Mouse (Mus musculus): ENCODE data around the gene March4.

The March4 gene

DNA sequence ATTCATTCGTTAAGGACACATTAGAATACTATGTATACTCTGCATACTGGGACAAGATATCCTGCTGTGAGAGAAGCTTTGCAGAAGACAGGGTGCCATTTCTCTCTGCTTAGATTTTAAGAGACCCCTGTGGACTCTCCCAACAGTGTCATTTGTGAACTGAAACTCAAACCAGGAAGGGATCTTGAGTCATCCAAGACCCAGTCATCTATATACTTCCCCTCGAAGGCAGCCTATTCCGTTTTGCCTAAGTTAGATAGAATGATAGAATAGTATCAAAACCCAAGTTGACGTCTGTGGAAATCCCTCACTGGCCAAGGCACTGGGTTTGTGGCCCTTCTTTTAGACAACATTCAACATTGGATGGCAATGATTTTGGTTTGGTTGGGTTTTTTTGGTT lies 7.5 kb downstream of the March4 start:
- DNase-seq, result no peak

DNA sequence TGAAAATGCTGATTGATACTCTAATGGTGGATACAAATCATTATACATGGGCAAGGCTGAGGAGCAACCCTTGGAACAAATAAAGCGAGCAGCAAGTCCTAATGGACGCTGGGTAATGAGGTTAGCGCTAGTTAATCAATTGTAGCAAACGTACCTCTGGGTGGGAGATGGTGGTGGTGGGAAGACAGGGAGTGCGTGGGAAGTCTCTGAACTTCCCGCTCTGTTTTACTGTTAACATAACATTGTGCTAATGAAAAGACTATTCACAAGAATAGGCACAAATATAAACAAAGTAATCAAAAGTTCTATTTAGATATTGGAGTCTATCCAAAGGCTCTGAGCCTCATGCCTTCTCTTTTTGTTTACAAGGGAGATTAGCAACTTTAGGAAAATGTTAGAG lies 13.1 kb downstream of the March4 start:
- no peak for DNase-seq

DNA sequence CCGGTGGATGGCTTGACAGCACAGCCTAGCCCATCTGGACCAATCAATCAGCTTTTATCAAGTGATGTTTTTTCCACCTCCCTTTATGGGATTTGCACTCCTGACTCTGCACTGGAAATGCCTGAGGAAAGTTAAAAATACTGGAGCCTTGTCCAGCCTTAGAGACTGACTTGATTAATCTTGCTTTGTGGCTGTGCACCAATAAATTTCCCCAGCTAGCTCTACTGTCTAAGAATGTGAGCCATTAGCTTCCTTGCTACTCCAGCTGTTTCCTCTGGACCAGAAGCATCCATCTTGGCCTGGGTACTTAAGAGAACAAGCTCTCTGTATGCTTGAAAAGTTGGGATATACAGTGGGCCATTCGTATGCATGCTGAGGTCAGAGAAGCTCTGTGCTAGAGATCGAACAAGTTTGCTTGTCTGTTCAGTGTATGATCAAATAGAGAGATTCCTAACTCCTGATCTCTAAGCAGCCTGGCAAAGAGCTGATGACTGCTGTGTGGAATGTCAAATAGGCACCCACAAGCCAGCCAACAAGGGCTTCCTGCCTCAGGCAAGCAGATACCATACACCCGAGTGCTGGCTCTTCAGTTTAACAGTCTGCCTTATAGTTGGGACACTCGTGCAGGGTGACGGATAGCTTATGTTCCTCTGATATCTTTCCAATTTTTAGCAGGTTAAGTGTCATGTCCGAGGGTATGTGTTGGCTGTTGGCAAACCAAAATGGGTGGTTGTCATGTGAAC lies 25.8 kb downstream of the March4 start:
- DNase-seq, result no peak

DNA sequence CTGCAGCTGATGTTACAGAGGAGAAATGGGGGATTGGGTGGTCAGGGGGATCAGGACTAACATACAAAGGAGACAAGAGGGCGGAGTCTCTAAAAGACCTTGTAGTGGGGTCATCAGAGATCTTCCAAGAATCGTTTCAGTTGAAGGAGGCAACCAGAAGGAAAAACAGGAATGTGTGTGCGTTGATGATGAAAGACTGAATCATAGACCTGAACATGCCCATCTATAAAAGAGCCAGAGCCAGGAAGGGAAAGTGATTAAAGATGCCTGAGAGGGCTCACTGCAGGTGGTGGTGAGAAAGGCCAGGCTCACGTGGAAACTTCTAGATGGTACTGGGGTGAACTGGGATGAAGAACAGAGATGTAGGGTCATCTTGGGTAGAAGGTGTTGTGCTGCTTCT lies 27.2 kb downstream of the March4 start:
- no peak for DNase-seq

DNA sequence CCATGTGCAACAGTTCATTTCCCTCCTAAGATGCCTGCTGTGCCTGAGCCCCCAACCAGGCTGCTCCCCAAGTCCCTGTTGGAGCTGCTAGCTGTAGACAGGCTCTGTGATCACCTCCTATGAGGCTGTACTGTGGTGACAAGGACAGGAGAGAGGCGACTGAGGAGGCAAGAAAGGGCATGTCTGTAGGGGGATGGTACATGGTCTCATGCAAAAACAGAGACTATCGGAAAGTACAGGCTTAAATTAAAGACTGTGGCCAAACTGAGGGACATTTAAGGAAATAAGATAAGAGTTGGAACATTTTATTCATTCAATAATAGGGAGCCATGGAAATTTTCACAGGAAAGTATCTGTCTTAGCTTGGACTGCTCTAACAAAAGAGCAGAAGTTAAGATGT lies 29.1 kb downstream of the March4 start:
- DNase-seq, result no peak

DNA sequence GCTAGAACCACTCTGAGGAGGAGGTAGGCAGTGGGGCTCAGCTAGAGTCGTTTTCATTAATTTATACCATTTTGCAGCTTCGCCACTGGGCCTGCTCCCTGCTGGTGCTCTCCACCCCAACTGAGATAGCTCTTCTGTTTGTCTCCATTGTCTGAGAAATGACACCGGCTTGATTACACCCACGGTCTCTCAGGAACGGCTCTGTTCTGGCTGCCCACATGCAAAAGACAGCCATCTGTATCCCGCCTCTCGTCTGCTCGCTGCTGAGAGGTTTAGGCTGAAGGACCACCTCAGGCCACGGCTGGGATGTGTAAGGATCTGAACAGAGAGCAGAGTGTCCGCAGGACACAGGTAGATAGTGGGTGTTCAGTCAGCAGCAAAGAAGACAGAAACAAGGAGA lies 30.5 kb downstream of the March4 start:
- DNase-seq, result no peak

DNA sequence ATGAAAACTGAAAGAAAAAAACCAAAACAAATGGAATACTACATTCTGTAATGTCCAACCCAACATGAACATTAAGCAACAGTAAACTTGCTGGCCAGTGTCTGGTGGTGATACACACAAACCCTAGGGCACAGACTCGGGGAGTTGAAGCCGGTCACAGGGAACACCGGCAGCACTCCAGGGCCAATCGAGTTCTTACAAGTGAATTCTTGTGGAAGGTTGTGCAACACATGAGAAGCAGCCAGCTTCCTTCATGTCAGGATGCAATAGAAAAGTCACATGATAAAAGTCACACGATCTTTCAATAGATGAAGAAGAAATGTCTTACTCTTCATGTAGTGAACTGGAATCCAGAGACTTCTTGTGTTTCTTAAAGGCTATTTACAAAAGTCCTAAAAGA lies 39.1 kb downstream of the March4 start:
- DNase-seq, result no peak

DNA sequence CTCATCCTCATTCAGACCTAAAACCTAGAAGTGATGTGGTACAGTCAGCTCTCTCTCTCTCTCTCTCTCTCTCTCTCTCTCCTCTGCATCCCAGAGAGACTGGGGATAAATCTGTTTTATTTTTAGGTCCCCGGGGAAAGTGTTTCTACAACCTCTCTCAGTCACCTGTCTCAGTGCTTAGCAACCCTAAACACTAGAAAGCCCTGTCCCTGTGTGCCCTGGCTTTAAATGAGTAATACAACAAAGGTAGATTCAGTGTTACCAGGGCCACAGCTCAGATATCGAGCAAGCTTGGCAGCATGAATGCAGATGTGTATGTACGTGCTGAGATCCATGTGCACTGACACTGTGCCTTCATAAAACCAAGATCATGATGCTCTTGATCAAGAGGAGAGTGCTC lies 43.3 kb downstream of the March4 start:
- no peak for DNase-seq

DNA sequence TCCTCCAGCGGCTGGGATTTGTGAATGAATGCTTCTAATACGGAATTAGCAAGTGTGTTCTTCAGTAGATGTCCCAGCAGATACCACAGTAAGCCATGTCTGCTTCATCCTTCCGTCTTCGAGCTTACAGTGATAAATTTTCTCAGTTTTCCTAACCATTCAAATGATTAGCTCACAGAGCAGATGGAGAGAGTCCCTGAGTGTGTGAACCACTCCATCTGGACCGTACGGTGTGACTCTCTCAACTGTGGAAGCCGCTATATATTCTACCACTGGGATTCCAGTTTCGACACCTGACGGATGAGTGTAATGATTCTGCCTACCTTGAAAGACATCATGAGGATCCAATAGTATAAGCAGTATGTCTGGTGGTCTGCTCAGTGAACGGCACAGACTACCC lies 44.1 kb downstream of the March4 start:
- DNase-seq, result no peak

DNA sequence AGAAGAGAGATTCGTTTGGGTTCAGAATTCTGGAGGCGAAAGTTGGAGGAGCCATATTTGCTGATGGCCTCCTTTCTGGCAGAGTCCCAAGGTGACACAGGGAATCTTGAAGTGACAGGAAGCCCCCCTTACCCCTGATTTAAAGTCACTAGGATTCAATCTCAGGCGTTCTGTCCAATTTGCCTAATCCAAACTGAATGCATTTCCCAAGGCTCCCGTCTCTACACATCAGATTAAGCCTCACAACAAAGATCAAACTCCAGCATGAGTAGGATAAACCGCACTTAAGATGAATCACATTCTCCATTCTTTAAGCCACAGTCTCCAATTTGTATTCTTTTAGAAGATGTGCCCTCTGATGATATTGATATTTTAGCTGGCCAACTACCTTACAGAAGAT lies 45.4 kb downstream of the March4 start:
- DNase-seq, result no peak

DNA sequence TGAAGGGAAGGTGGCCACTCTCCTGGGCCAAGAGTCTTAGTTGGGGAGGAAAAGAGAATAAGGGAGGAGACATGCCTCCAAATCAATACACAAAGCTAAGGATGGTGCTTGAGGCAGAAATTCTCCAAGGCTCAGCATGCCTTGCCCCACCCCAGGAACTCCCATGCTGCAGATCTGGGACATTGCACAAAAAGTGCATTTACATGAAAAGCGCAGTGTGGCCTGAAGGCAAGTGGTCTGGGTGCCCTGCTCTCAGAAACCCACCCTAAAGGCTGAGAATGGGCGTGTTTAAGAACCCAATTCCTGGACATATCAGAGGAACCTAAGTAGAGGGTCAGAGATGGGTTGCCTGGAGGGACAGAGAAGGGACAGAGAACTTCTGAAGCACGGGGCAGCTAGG lies 45.9 kb downstream of the March4 start:
- no peak for DNase-seq

DNA sequence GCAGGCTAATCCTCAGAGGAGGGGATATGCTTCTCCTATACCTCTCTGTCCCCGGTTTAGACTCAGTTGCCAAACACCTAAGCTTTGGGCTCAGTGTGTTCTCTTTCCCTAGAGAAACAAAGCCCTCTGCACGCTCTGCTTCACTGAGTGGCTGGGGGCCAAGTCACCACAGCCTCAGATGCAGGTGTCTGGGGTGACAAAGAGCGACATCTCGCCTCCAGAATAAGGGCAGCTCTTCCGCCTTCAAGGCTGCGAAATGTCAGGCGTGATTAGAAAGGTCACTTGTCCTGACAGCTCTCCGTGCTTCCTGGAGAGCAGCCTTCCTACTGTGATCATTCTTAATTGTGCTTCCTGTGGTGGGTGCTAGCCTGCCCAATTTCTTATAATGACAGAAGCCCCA lies 46.5 kb downstream of the March4 start:
- DNase-seq, result no peak

DNA sequence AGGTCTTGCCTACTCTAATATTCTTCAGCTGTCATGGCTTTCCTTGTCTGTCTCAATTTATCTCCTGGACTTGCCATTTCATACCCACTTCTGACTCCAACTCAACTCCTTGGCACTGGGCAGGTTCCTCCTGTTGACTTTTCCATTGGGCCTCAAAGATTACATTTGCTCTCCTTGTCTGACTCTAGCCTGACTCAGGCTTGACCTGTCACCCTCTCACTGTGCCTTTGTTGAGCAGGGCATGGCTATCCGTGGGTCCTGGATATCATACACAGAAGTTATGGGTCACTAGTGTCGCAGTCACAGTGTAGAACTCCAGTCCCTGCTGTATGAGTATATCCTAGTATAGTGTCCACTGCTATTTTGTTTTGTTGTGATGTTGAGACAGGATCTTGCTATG lies 60.1 kb downstream of the March4 start:
- no peak for DNase-seq

DNA sequence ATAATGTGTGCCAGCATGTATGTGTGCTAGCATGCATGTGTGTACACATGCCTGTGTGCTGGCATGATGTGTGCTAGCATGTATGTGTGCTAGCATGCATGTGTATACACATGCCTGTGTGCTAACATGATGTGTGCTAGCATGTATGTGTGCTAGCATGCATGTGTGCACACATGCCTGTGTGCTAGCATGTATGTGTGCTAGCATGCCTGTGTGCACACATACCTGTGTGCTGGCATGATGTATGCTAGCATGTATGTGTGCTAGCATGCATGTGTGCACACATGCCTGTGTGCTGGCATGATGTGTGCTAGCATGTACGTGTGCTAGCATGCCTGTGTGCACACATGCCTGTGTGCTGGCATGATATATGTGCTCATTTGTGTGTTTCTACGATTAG lies 67.7 kb downstream of the March4 start:
- DNase-seq, result no peak

DNA sequence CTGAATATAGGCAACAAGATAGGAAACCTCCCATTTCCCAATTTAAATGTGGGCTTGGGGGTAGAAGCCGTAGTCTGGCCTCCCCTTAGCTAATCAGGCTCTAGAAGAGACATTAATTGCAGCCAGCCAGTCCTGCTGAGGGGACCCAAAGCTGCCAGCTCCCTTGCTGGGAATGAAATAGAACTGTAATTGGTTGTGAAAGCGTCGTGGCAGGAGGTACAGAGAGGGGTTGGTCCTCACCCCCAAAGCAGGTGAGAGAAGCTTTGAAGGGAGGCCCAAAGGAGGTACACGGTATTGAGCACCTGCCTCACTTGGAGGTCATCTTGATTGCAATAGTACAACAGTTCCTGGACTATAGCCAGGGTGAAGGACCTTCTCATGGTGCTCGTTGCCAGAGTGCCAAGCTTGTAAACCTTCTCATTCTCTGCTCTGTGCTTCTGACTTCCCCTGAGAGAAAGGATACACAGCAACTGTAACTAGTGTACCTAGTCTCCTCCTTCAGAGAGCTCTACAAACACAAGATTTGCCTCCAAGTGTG lies 68.2 kb downstream of the March4 start:
- no peak for DNase-seq

DNA sequence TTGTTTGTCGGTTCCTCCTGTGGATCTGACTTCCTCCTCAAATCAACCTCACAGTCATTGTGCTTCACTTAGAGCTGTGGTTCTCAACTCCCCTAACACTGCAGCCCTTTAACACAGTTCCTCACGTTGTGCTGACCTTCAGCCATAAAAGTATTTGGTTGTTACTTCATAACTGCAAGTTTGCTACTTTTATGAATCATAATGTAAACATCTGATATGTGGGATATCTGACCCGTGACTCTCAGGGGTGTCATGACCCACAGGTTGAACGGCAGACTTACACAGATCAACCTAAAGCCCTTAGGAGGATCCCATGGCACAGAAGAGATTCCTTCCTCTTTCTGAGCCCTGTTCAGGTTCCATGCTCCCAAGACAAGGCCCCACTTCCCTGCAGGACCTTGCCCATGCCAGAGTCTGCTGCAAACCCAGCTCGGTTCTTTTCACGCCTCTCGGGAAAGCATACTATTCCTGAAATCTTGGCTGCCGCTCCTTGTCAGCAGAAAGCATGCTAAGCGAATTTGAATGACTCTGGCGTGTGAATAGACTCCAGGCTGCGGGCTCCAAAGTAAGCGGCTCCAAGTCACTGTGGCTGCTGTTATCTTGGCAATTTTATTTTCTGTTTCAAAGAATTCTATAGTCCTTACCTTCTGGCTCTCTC lies 71.7 kb downstream of the March4 start:
- no peak for DNase-seq

DNA sequence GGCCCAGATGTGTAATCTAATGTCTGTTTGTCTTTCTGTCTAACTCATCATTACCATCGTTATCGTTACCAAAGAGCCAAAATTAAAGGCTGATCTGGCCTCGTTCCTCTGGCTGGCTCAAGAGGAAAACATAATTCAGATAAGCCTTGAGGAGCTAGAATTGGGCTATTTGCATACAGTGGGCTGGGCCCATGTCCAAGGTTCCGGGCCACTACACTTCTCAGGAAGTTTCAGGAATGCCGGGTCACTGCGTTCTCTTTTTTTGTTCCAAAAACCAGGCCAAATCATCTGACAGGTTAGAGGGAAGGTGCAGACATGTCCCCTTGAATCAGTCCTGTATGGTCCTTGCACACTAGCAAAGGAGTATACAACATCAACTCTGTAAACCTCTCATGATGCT lies 74.2 kb downstream of the March4 start:
- peak; percentile 36 to 62 for DNase-seq

DNA sequence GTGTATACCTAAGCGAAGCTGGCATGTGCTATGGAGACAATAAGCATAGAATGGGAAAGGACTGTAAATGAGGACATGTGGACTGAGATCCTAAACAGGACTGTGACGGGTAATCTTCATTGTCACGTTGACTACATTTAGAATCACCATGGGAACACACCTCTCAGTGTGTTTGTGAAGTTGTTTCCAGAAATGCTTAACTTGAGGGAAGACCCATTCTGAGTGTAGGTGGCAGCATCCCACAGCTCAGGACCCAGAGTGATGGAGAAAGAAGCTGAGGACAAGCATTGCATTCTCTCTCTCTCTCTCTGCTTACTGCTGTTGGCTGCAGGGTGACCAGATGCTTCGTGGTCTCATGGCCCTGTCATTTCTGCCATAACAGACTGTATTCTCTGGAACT lies 79.1 kb downstream of the March4 start:
- no peak for DNase-seq

DNA sequence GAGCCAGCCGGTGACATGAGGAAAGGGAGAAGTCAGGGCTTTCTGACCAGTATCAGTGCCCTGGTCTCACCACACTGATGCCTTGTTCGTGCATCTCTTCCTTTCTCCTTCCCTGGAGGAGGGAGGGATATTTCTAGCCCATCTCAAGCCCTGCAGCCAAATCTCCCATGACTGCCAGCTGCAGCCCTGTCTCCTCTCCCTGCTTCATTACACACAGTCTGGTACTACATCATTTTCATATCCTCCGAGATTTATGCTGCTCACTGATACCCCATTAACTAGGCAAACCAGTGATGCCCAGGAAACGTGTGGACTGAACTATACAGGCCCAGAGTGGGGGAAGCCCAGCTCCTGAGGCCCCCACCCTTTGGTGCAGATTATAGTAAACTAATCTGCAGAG lies 80.8 kb downstream of the March4 start:
- no peak for DNase-seq

DNA sequence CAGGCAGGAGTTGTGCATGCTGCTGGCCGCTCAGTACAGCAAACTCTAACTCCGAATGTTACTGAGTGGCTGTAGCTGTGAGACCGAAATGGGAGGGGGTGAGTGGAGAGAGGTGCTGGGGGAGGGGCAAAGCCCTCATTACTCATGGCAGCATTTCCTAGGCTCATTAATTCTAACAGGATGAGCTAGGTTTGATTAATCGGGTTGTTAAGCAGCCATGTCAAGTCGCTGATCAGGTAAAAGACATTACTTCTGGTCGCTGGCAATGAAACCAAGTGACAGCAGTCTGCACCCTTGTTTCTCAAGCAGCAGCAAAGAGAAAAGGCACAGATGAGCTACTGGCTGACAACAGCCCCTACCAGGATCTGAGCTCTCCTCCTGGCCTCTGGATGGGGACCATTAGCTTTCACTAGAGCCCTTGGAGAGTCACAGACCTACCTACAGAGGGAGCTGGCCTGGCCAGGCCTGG lies 82.0 kb downstream of the March4 start:
- no peak for DNase-seq

DNA sequence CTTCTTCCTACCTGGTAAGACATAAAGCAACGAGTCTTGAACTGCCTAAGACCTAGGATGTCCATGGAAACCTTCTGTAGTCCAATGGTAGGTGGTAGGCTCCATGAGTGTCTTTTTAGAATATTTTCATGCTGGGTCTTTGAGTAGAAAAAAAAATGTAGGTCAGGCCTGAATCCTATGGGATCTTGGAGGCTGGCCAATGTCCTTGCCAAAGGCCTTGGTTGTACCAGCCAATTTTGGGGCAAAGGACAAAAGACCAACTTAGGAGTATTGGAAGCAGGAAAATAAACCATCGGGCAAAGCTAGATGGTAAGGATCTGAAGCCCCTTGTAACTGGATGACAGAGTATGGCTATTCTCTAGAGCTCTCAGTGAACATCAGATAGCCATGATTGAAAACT lies 83.9 kb downstream of the March4 start:
- DNase-seq, result no peak

DNA sequence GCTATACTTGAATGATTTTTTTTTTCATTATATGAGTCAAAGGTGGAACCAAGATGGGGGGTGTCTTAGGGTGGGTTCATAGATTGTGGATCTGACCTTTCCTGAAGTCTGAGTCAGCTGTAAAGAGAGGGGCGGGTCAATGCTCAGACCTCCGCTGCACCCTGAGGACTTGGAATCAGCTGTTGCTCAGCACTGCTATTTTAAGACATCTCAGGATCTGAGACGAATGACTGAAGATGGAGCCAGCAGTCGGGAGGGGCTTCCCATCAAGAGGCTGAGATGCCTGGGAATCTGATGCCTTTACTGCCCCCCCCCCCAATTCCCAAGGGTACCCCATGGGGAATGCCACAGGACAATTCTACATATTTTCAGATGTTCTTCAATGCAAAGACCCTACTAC lies 85.9 kb downstream of the March4 start:
- DNase-seq, result no peak

DNA sequence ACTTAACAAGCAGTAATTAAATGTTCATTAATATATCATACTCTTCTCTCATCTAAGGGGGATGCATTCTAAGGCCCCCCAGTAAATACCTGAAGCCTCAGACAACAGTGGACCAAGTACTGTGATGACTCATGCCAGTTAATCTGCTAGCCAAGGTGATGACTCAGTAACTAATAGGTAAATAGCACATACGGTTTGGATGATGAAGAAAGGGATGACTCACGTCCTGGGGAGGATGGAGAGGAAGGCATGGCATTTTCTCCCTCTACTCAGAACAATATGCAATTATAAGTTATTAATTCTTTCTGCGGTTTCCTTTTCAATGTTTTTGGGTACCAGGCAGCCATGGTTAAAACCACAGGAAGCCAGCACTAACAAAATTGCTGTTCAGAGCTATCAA lies 87.0 kb downstream of the March4 start:
- no peak for DNase-seq

DNA sequence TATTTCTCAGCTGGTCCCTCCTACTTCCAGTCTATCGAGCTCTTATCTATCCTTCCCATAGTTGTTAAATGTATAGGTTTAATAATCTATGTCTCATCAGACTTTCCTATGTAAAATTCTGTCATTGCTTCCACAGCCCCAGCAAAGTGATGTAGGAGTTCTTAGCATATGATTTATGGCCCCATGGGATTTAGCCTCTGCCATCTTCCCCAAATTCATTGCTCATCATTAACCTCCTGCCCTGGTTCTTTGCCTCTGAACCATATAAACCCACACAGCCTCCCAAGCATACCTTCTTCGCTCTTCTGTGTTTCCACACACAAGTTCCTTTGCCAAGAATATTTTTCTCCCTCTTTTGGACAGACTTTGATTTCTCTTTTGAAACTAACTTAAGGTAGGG lies 94.0 kb downstream of the March4 start:
- no peak for DNase-seq

DNA sequence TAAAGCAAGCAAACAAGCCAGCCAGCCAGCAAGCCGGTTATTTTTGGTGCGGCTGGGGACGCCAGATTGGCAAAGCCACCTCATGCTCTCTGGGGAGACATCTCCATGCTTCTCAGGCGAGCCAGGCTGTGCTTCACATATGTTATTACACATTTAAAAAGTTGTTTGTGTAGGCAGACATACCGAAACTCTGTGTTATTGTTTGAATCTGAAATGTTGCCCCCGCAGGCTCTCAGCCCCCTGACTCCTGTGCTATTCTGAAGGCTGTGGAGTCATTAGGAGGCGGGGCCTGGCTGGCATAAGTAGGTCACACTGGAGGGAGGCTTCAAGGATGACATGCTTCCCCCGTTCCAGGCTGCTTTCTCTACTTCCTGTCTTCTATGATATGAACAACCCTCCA lies 97.6 kb downstream of the March4 start:
- no peak for DNase-seq

Data from kidney, adult 8-10 months (tissue).